Mouse (Mus musculus) testis, adult 2 months (tissue): ENCODE results near the gene Thoc5.

ENCODE experiments used
- CTCF ChIP-seq: fragments of 200-500 bp; IDR thresholded peaks from 2 replicates; pipeline ENCODE4 v1.5.1; 2012; ENCODE audit warnings: low read depth, mild to moderate bottlenecking, inconsistent platforms, low read length, moderate library complexity; ENCODE audit not compliant: control insufficient read depth, insufficient read depth, insufficient replicate concordance
- POLR2A ChIP-seq: fragments of 200-500 bp; IDR thresholded peaks from 2 replicates; pipeline ENCODE4 v1.6.1; 2012; ENCODE audit warnings: low read depth, mild to moderate bottlenecking, inconsistent platforms, low read length, moderate library complexity; ENCODE audit not compliant: control insufficient read depth

GRCm38 (mm10) chr11:4850404-4850803 lies 44.7 kb upstream of the Thoc5 start:
- no peak for TF ChIP-seq CTCF
- no peak for TF ChIP-seq POLR2A
